Mouse (Mus musculus) urinary bladder, postnatal 10 days (tissue): ENCODE data around the gene Spib.

Experiments
- DNase-seq: peaks from one replicate; pipeline ENCODE4 v3.0.0; 2022; ENCODE audit warnings: low spot score

Gene Spib

DNA sequence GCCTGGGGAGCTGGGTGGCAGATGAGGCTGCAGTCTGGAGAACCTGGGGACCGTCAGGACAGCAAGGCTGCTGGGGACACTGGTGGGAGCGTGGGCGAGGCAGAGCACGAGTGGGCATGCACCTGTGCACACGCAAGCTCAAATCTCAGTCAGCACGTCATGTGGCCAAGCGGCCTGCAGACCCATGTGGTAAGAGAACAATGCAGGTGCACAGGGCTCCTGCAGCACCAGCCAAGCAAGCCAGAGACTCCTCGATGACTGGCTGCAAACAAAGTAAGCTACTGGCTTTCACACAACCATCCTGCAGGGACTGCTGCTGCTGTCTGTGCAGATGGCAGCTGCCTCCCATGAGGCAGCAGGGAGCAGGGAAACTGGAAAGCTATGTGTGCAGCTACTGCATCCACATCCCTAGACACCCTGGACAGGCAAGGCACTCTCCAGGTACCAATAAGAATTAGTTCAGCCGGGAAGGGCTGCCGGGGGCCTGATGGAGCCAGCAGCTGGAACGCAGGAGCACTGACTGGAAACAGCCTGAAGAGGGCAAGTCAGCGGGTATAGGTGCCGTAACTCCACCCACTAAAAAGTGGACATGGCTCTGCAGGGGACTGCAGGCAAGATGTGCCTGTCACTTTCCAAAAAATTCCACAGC lies 44.8 kb downstream of the Spib start:
- DNase-seq = no peak

DNA sequence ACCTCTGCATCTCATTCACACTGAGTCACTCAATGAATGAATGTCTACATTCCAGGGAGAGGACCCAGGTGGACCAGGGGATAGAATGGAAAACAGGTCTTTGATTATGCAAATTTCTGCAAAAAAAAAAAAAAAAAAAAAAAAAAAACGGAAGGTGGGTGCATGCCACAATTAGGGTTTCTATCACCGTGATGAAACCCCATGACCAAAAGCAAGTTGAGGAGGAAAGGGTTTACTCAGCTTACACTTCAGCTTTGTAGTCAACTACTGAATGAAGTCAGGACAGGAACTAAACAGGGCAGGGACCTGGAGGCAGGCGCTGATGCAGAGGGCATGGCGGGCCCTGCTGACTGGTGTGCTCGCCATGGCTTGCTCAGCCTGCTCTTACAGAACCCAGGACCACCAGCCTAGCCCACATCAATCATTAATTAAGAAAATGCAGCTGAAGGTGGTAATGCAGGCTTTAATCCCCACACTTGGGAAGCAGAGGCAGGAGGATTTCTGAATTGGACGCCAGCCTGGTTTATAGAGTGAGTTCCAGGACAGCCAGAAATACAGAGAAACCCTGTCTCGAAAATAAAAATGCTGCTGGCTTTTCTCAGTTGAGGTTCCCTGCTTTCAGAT lies 46.2 kb downstream of the Spib start:
- no peak for DNase-seq

DNA sequence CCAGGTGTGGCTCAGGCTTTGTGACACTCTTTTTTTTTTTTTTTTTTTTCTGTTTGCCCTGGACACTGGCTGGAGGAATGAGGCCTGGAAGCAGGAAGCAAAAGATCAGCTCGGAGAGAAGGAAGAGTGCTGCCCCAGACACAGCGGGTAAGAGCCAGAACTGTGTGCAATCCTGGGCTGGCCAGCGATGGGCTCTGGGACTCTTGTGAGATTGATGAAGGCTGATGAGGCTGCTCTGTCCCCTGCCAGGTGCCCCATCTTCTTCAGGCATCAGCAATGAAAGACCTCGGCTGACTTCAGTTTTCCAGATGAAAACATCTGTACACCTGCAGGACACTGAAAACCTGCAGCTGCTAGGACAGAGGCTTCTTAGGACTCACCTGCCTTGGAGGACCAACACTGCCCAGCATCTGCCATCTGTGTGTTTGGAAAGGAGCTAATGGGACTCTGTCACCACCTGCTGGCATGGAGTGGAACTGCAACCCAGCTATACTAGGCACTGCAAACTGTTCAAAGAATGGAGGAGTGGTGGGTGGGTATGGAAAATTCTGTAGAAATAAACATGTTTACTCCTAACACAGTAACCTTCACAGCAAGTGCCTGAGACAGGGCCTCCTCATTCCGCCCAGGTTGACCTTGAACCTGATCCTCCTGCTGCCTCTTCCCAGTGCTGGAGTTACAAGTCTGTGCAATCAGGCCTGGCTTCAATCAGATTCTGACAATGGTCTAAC lies 46.9 kb downstream of the Spib start:
- DNase-seq = peak; percentile 23

DNA sequence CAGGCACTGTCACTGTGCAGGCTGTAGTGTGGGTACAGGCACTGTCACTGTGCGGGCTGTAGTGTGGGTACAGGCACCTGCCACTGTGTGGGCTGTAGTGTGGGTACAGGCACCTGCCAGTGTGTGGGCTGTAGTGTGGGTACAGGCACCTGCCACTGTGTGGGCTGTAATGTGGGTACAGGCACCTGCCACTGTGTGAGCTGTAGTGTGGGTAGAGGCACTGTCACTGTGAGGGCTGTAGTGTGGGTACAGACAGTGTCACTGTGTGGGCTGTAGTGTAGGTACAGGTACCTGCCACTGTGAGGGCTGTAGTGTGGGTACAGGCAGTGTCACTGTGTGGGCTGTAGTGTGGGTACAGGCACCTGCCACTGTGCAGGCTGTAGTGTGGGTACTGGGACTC lies 47.8 kb downstream of the Spib start:
- DNase-seq = no peak

DNA sequence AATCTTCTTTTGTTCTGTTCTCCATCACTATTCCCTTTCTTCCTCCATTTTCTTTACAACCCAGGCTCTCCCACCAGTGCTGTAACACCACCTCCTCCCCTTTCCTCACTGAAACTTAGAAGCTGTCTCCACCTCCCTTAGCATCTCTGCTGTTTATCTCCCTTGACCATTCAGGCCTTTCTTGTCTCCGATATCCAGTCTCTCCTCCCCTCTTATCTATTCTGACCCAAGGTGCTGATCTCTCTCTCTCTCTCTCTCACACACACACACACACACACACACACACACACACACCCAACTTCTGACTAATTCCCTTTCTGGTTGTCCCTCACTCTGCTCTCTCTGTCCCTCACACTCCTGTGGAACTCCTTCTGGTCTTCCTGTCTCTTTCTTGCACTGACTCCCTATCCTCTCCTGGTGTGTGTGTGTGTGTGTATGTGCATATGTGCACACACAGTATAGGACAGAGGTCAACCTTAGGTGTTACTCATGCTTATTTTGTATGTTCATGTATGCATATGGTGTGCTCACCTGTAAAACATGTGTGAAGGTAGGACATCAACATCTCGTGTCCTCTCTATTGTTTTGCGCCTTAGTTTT lies 48.9 kb downstream of the Spib start:
- no peak for DNase-seq
